Mouse (Mus musculus) liver, embryonic 14.5 days (tissue): ENCODE measurements around the gene Smarcd3.

Experiments
- CTCF ChIP-seq: IDR thresholded peaks from 2 replicates; pipeline ENCODE4 v1.5.1; 2016; ENCODE audit warnings: antibody characterized with exemption, low read depth, control low read depth
- EP300 ChIP-seq: IDR thresholded peaks from 2 replicates; pipeline ENCODE4 v1.6.1; 2016; ENCODE audit warnings: antibody characterized with exemption, low read depth

DNA sequence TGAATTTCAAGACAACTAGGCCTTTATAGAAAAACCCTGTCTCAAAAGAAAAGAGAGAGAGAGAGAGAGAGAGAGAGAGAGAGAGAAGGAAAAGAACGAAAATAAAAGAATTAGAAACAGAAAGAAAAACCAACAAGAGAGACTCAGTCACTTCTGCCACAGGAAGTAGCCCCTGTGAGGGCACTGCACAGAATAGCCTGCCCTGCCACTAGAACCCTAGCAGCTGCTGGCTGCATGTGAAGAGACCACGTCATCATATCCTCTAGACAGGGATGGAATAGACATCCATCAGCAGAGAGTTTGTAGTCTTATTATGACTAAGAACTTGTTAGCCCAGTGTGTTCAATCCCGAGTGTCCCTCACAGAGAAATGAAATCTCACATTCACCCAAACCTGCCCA is 5.5 kb upstream of the Smarcd3 start:
- TF ChIP-seq EP300 (no peak), CTCF (no peak)
